Mouse (Mus musculus) spleen, adult 2 months (tissue): ENCODE measurements around the gene Cab39. TPM values are rescaled to one million over a fixed set of nuclear protein-coding genes. Genes with fewer than 3 reads are reported as not detected.

Experiments
- DNase-seq, 2 experiments: peaks; one replicate each; pipeline versions ENCODE4 v3.0.0 to v3.0.0-alpha.2; 2012 to 2021; ENCODE audit warnings: low spot score in 2 of 2, low read depth in 1 of 2
- H3K27ac ChIP-seq: fragments of 200-500 bp; 2 replicates; pipeline ENCODE4 v1.5.1; 2012; ENCODE audit warnings: low read length, inconsistent platforms; ENCODE audit not compliant: insufficient read depth
- H3K27me3 ChIP-seq: fragments of 200-500 bp; 2 replicates; pipeline ENCODE4 v1.6.1; 2012; ENCODE audit warnings: mild to moderate bottlenecking, moderate library complexity, low read length, inconsistent platforms; ENCODE audit not compliant: control insufficient read depth, insufficient read depth
- H3K36me3 ChIP-seq: fragments of 200-500 bp; 2 replicates; pipeline ENCODE4 v1.6.1; 2012; ENCODE audit warnings: mild to moderate bottlenecking, low read length, inconsistent platforms; ENCODE audit not compliant: control insufficient read depth, insufficient read depth
- H3K4me1 ChIP-seq: fragments of 200-500 bp; 2 replicates; pipeline ENCODE4 v1.6.1; 2011; ENCODE audit warnings: inconsistent platforms; ENCODE audit not compliant: control insufficient read depth, insufficient read depth, insufficient read length
- H3K4me3 ChIP-seq: fragments of 200-500 bp; 2 replicates; pipeline ENCODE4 v1.5.1; 2011; ENCODE audit warnings: mild to moderate bottlenecking, inconsistent platforms; ENCODE audit not compliant: insufficient read depth, insufficient read length; ENCODE audit errors: extremely low read depth
- CTCF ChIP-seq: fragments of 200-500 bp; IDR thresholded peaks from 2 replicates; pipeline ENCODE4 v1.5.1; 2011; ENCODE audit warnings: mild to moderate bottlenecking, inconsistent platforms; ENCODE audit not compliant: insufficient read depth, insufficient read length, insufficient replicate concordance; ENCODE audit errors: extremely low read depth
- POLR2A ChIP-seq: fragments of 200-500 bp; IDR thresholded peaks from 2 replicates; pipeline ENCODE4 v1.6.1; 2011; ENCODE audit warnings: low read depth, low read length, inconsistent platforms
- WGBS: fragments of 180-500 bp; shearing (Covaris S2); methylation state at CpG from one replicate; pipeline ENCODE4 v1.1.7; 2018; 5-methylcytosine and 5-hydroxymethylcytosine counted together
- polyA plus RNA-seq: library from polyadenylated mRNA; depleted of rRNA; stranded (reverse); fragments of >200 nt; gene quantifications from 2 replicates; pipeline ENCODE4 v1.2.3, GENCODE M21; 2012

The Cab39 gene
- polyA plus RNA-seq, 1 experiment: 25.0 TPM

DNA sequence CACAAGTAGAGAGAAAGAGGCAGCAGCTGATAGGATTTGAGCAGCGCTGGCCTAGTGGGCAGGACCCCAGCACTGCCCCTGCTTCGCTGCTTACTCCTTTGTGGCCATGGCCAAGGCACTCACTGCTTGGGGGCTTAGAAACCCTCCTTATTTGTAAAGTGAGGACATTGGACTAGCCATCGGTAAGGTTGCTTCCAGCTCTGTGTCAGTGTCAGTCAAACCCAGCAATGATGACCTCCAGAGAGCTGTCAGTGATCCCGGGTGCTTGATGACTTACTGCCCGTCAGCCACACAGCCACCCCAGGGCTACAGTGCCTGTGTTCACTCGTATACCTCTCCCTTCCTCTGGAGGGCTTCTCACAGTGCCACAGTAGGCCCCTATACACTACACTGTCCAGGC lies 51.7 kb downstream of the Cab39 start:
- H3K27ac ChIP-seq: no peak overlapping the region
- no peak for DNase-seq
- 90% methylated on average over 6 of the region's 6 CpGs for WGBS
- H3K4me1 ChIP-seq: peaks cover 10% of the 10 kb centered on the region; the same call in 1 of the 2 replicates
- no peak overlapping the region for H3K4me3 ChIP-seq
- peaks cover 24% of the 10 kb centered on the region for H3K36me3 ChIP-seq
- H3K27me3 ChIP-seq: no peaks in the 10 kb centered on the region
- no peak for TF ChIP-seq CTCF
- TF ChIP-seq POLR2A: no peak

DNA sequence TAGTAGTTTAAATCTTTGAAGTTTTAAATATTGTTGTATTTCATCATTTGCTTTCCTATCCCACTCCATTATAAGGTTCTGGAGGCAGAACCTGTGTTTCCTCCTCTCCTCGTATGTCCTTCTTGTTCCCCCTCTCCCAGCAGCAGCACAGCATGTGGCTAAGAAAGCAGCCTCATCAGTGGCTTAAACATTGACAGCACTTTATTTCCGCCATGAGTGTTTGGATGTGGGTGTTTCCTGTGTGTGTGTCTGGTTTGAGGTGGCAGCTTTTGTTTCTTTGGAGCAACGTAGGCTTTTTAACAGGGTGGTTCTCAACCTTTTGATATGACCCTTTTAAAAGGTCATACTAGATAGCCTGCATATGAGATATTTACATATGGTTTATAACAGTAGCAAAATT lies 52.2 kb downstream of the Cab39 start:
- TF ChIP-seq CTCF: no peak
- TF ChIP-seq POLR2A: no peak
- DNase-seq: no peak
- no peak overlapping the region for H3K4me3 ChIP-seq
- no peak overlapping the region for H3K27ac ChIP-seq
- H3K36me3 ChIP-seq: peaks cover 24% of the 10 kb centered on the region
- H3K4me1 ChIP-seq: peaks cover 8% of the 10 kb centered on the region; the same call in 1 of the 2 replicates
- H3K27me3 ChIP-seq: no peaks in the 10 kb centered on the region
- 71% methylated on average over 3 of the region's 3 CpGs for WGBS

DNA sequence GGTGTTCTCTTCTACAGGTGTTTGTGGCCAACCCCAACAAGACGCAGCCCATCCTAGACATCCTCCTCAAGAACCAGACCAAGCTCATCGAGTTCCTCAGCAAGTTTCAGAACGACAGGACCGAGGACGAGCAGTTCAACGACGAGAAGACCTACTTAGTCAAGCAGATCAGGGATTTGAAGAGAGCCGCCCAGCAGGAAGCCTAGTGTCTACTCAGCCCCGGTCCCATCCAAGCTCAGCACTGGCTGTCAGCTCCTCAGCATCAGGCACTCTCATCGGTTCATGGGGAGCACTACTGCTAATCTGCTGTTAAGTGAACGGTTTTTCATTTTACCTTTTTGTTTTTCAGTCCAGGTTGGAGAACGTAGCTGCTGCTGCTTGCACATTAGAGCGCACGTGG lies 55.8 kb downstream of the Cab39 start:
- 93% methylated on average over 14 of the region's 14 CpGs for WGBS
- H3K36me3 ChIP-seq: peaks cover 24% of the 10 kb centered on the region
- DNase-seq: no peak
- no peaks in the 10 kb centered on the region for H3K4me1 ChIP-seq
- TF ChIP-seq CTCF: no peak
- no peak for TF ChIP-seq POLR2A
- H3K27ac ChIP-seq: no peak overlapping the region
- H3K27me3 ChIP-seq: no peaks in the 10 kb centered on the region
- no peak overlapping the region for H3K4me3 ChIP-seq

DNA sequence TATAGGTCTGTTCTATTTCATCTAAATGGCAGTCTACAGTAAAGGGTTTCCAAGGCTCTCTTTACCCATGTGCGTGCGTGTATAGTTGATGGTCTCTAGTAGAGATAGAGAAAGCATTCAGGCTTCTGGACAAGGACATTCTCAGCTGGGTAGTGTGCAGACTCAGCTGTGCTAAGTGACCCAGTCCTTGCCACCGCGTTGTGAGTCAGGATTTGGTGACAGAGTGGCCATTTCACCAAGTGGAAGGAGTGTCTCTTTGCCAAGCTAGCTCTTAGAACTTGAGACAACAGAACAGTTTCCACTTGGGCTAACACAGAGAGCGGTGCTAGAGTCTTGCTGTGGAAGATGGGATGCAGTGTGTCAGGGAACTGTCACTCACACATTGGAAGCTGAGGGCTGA lies 57.6 kb downstream of the Cab39 start:
- 95% methylated on average over 5 of the region's 5 CpGs for WGBS
- no peak for TF ChIP-seq POLR2A
- no peak for TF ChIP-seq CTCF
- no peak overlapping the region for H3K27ac ChIP-seq
- no peaks in the 10 kb centered on the region for H3K4me1 ChIP-seq
- no peak overlapping the region for H3K4me3 ChIP-seq
- H3K27me3 ChIP-seq: no peaks in the 10 kb centered on the region
- no peak for DNase-seq
- peaks cover 22% of the 10 kb centered on the region for H3K36me3 ChIP-seq

DNA sequence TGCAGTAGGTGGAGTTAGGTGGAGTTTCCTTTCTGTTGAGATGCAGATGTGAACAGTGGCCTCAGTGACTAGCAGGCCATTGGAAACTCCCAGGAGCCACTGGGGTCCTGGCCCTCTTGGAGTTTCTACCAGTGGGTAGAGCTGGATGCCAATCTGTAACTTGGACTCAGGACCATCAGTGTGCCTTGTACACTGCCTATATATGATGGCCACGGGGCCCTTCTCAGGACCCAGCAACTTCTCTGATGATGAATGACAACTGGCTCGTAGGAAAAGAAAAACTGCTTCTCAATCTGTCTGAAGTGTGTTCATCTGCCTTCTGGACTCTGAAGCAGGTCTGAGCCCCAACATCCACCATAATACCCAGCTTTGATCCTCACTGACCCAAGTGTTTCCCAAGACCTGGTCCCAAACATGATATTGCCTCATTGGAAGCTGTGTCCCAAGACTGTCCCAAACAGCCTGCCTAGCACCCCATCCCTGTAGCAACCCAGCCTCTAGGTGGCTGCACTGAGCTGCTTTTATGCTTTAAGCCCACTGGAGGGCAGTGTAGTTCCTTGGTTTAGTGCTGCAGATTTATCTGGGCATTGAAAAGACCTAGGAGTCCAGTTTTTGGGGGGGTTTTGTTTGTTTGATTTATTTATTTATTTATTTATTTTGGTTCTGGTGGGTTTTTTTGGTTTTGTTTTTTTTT lies 59.9 kb downstream of the Cab39 start:
- Histone ChIP-seq H3K36me3 (peaks cover 14% of the 10 kb centered on the region), H3K27me3 (no peaks in the 10 kb centered on the region), H3K4me3 (no peak overlapping the region), H3K4me1 (no peaks in the 10 kb centered on the region), H3K27ac (no peak overlapping the region)
- 73% methylated on average over 2 of the region's 2 CpGs for WGBS
- DNase-seq: peak; percentile 44 to 60
- TF ChIP-seq CTCF (peak; percentile 92; the same call in 1 of the 2 replicates), POLR2A (no peak)

DNA sequence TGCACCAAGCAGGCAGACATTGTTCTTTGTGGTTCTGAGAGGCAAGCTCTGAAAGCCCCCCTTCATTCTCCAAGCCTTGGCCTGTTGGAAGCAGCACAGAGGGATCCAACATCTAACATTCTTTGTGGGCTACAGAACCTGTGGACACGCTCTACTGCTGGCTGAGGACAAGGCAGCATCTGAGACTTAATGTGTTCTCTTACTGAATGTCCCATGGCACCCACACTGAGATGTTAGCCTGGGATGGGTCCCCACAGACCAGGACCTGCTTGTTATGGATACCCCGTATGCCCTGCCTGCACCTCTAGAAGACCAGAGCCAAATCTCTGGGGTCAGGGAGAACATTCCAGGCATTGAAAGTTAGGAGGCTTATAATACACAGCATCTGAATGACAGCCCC lies 60.6 kb downstream of the Cab39 start:
- H3K36me3 ChIP-seq: peaks cover 8% of the 10 kb centered on the region
- H3K4me1 ChIP-seq: no peaks in the 10 kb centered on the region
- no peak overlapping the region for H3K4me3 ChIP-seq
- 98% methylated on average over 2 of the region's 2 CpGs for WGBS
- no peak for TF ChIP-seq CTCF
- TF ChIP-seq POLR2A: no peak
- H3K27me3 ChIP-seq: no peaks in the 10 kb centered on the region
- DNase-seq: no peak
- H3K27ac ChIP-seq: no peak overlapping the region

DNA sequence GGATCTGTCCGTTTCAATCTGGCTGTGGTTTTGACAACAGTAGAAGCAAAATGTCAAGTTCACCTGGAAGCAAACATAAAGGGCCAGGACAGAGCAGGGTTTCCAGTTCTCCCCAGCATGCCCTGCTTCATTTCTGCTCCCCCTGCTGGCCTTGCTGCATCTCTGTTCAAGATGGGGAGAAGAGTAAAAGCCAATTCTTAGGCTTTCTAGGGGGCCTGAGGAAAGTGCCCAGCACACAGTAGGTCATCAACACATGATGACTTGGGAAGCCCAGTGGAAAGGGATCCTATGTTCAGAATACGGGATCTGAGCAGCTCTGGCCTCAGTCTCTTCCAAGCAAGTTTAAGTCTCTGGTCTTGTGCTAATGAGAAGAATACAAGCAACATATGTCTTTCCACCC lies 61.2 kb downstream of the Cab39 start:
- no peak overlapping the region for H3K27ac ChIP-seq
- H3K4me1 ChIP-seq: no peaks in the 10 kb centered on the region
- no peak overlapping the region for H3K4me3 ChIP-seq
- WGBS: 82% methylated on average over 2 of the region's 2 CpGs
- no peaks in the 10 kb centered on the region for H3K27me3 ChIP-seq
- H3K36me3 ChIP-seq: peaks cover 2% of the 10 kb centered on the region
- no peak for TF ChIP-seq POLR2A
- DNase-seq: no peak
